Mouse (Mus musculus): ENCODE data around the gene Lum. TPM values are rescaled to one million over a fixed set of nuclear protein-coding genes. Genes with fewer than 3 reads are reported as not detected.

Gene Lum
- polyA plus RNA-seq, 1 experiment = 2.8 TPM

- Histone ChIP-seq H3K27ac (ENCODE audit: insufficient read depth, low read length) (peak overlapping the region; percentile 54; the same call in 1 of the 2 replicates), H3K27me3 (ENCODE audit: control insufficient read depth, insufficient read depth, low read length) (no peaks in the 10 kb centered on the region), H3K4me3 (replicated peaks; ENCODE audit: insufficient read depth, low read depth, low read length) (no peak overlapping the region), H3K4me1 (ENCODE audit: control insufficient read depth, insufficient read depth, low read length) (peaks cover 10% of the 10 kb centered on the region)
- DNase-seq = peak; percentile 85 to 92
- peak; percentile 47; the same call in 1 of the 2 replicates for TF ChIP-seq POLR2A (IDR thresholded peaks at IDR 0.05; ENCODE audit: borderline replicate concordance, insufficient read depth, low read length)
- TF ChIP-seq CTCF (IDR thresholded peaks at IDR 0.05; ENCODE audit: borderline replicate concordance, insufficient read depth, low read depth, low read length) = no peak
These were observed 38.3 kb downstream of the Lum start for GRCm38 (mm10) chr10:97603256-97603655.

GRCm38 (mm10) chr10:97606579-97606978 lies 41.7 kb downstream of the Lum start, which contains the start of gene Kera:
TSS of gene Kera (plus strand) at chr10:97606879.
- peaks cover 10% of the 10 kb centered on the region for H3K4me1 ChIP-seq (ENCODE audit: control insufficient read depth, insufficient read depth, low read length)
- 93% methylated on average over 2 of the region's 2 CpGs for WGBS

More at GRCm38 (mm10) chr10:97606579-97606978, 41.7 kb downstream of the Lum start, which contains the start of gene Kera:
- H3K4me3 ChIP-seq (replicated peaks; ENCODE audit: insufficient read depth, low read depth, low read length) = no peak within 1 kb of the TSS
- no peak for DNase-seq
- TF ChIP-seq POLR2A (IDR thresholded peaks at IDR 0.05; ENCODE audit: borderline replicate concordance, insufficient read depth, low read length) (no peak), CTCF (IDR thresholded peaks at IDR 0.05; ENCODE audit: borderline replicate concordance, insufficient read depth, low read depth, low read length) (no peak)
- no peak within 1 kb of the TSS for H3K27ac ChIP-seq (ENCODE audit: insufficient read depth, low read length)
- H3K27me3 ChIP-seq (ENCODE audit: control insufficient read depth, insufficient read depth, low read length) = no peaks in the 10 kb centered on the region

Other genes starting within 250 kb of the Lum start
- gene Dcn, start 85.5 kb upstream of the Lum start, polyA plus RNA-seq (2012; rRNA removed) = 20.2 and 25.4 TPM in 2 replicates
- gene Kera, start 41.8 kb downstream of the Lum start, polyA plus RNA-seq (2012; rRNA removed) = not detected in 2 replicates
- gene Epyc, start 78.9 kb downstream of the Lum start, polyA plus RNA-seq (2012; rRNA removed) = 0.05 TPM in 1 of 2 replicates, not detected in the other
- not detected in 2 replicates for gene Ccer1, start 127.9 kb downstream of the Lum start, polyA plus RNA-seq (2012; rRNA removed)
- not detected in 2 replicates for gene C030005K15Rik, start 161.6 kb downstream of the Lum start, polyA plus RNA-seq (2012; rRNA removed)